Mouse (Mus musculus): ENCODE results near the gene Churc1. TPM values are rescaled to one million over a fixed set of nuclear protein-coding genes. Genes with fewer than 3 reads are reported as not detected.

Gene Churc1
- polyA plus RNA-seq, 2 experiments, result 47.4 to 104 TPM

GRCm38 (mm10) chr12:76774652-76775051 is 9.3 kb downstream of the Churc1 start:
- Histone ChIP-seq H3K9ac (ENCODE audit: low read depth, low read length, severe bottlenecking) (no peak overlapping the region), H3K27me3 (ENCODE audit: control insufficient read depth, insufficient read depth, low read length) (no peaks in the 10 kb centered on the region), H3K9me3 (ENCODE audit: control insufficient read depth, low read length) (no peaks in the 10 kb centered on the region), H3K36me3 (ENCODE audit: control insufficient read depth, insufficient read depth, low read length) (peaks cover 5% of the 10 kb centered on the region), H3K4me1 (ENCODE audit: control insufficient read depth, insufficient read depth, low read length) (no peaks in the 10 kb centered on the region), H3K4me3 (replicated peaks; ENCODE audit: low read length) (no peak overlapping the region), H3K4me2 (replicated peaks; ENCODE audit: low read depth, low read length, severe bottlenecking) (no peak overlapping the region), H3K27ac (replicated peaks; ENCODE audit: low read depth, low read length) (no peak overlapping the region)
- WGBS, result 80% methylated on average over 3 of the region's 3 CpGs
- TF ChIP-seq POLR2A (IDR thresholded peaks at IDR 0.05; ENCODE audit: borderline replicate concordance, extremely low read depth, insufficient read depth, insufficient read length), result no peak
- DNase-seq (ENCODE audit: low spot score) (no peak), ATAC-seq (ENCODE audit: low FRiP score, low read depth) (no peak)

GRCm38 (mm10) chr12:76775132-76775531 is 9.8 kb downstream of the Churc1 start:
- Histone ChIP-seq H3K9ac (ENCODE audit: low read depth, low read length, severe bottlenecking) (no peak overlapping the region), H3K4me1 (ENCODE audit: control insufficient read depth, insufficient read depth, low read length) (no peaks in the 10 kb centered on the region), H3K4me3 (replicated peaks; ENCODE audit: low read length) (no peak overlapping the region), H3K36me3 (ENCODE audit: control insufficient read depth, insufficient read depth, low read length) (peaks cover 5% of the 10 kb centered on the region), H3K9me3 (ENCODE audit: control insufficient read depth, low read length) (no peaks in the 10 kb centered on the region), H3K27me3 (ENCODE audit: control insufficient read depth, insufficient read depth, low read length) (no peaks in the 10 kb centered on the region), H3K4me2 (replicated peaks; ENCODE audit: low read depth, low read length, severe bottlenecking) (no peak overlapping the region), H3K27ac (replicated peaks; ENCODE audit: low read depth, low read length) (no peak overlapping the region)
- DNase-seq (ENCODE audit: low spot score), result no peak
- no peak for TF ChIP-seq POLR2A (IDR thresholded peaks at IDR 0.05; ENCODE audit: borderline replicate concordance, extremely low read depth, insufficient read depth, insufficient read length)
- WGBS, result 40% methylated on average over 4 of the region's 4 CpGs
- no peak for ATAC-seq (ENCODE audit: low FRiP score, low read depth)

DNA sequence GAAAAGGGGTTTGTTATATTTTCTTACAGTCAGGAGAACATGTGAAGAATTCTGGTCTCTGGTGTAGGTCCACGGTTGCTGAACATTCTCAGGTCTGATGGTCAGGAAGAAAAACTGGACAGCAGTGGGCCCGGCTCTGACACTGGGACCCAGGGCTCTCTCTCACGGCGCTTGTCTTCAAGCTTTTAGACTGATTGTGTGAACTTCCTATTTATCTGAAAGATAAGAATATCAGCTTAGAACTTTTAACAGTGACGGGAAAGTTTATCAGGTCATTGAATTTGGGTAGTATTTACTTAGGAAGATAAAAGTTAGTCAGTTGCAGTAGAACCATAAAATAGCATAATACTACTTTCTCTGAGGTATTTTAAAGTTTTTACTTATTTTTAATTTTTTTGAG is 11.6 kb downstream of the Churc1 start:
- H3K4me1 ChIP-seq (ENCODE audit: control insufficient read depth, insufficient read depth, low read length), result no peaks in the 10 kb centered on the region
- no peak overlapping the region for H3K27ac ChIP-seq (replicated peaks; ENCODE audit: low read depth, low read length)
- no peak overlapping the region for H3K9ac ChIP-seq (ENCODE audit: low read depth, low read length, severe bottlenecking)
- TF ChIP-seq POLR2A (IDR thresholded peaks at IDR 0.05; ENCODE audit: borderline replicate concordance, extremely low read depth, insufficient read depth, insufficient read length), result no peak
- peaks cover 5% of the 10 kb centered on the region for H3K36me3 ChIP-seq (ENCODE audit: control insufficient read depth, insufficient read depth, low read length)
- H3K27me3 ChIP-seq (ENCODE audit: control insufficient read depth, insufficient read depth, low read length), result no peaks in the 10 kb centered on the region
- 94% methylated on average over 5 of the region's 5 CpGs for WGBS
- no peaks in the 10 kb centered on the region for H3K9me3 ChIP-seq (ENCODE audit: control insufficient read depth, low read length)
- DNase-seq (ENCODE audit: low spot score), result no peak
- no peak for ATAC-seq (ENCODE audit: low FRiP score, low read depth)
- no peak overlapping the region for H3K4me3 ChIP-seq (replicated peaks; ENCODE audit: low read length)
- no peak overlapping the region for H3K4me2 ChIP-seq (replicated peaks; ENCODE audit: low read depth, low read length, severe bottlenecking)

DNA sequence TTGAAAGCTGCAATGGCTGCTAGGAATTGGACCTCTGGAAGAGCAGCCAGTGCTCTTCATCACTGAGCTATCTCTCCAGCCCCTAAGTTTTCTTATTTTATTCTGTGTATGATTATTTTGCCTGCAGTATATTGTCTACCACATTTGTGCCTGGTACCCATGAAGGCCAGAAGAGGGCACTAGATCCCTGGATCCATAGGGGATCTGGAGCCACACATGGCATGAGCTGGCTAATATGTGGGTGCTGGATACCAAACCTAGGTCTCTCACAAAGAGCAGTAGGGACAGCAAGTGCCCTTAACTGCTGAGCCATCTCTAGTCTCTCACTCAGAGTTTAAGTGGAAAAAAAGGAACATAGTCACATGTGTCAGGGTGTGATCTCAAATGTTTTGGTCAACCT is 12.5 kb downstream of the Churc1 start:
- TF ChIP-seq POLR2A (IDR thresholded peaks at IDR 0.05; ENCODE audit: borderline replicate concordance, extremely low read depth, insufficient read depth, insufficient read length), result no peak
- H3K9ac ChIP-seq (ENCODE audit: low read depth, low read length, severe bottlenecking), result no peak overlapping the region
- no peak overlapping the region for H3K4me2 ChIP-seq (replicated peaks; ENCODE audit: low read depth, low read length, severe bottlenecking)
- no peaks in the 10 kb centered on the region for H3K9me3 ChIP-seq (ENCODE audit: control insufficient read depth, low read length)
- no peak for DNase-seq (ENCODE audit: low spot score)
- no peak overlapping the region for H3K4me3 ChIP-seq (replicated peaks; ENCODE audit: low read length)
- H3K27me3 ChIP-seq (ENCODE audit: control insufficient read depth, insufficient read depth, low read length), result no peaks in the 10 kb centered on the region
- ATAC-seq (ENCODE audit: low FRiP score, low read depth), result no peak
- H3K36me3 ChIP-seq (ENCODE audit: control insufficient read depth, insufficient read depth, low read length), result peaks cover 5% of the 10 kb centered on the region
- no peak overlapping the region for H3K27ac ChIP-seq (replicated peaks; ENCODE audit: low read depth, low read length)
- no peaks in the 10 kb centered on the region for H3K4me1 ChIP-seq (ENCODE audit: control insufficient read depth, insufficient read depth, low read length)

DNA sequence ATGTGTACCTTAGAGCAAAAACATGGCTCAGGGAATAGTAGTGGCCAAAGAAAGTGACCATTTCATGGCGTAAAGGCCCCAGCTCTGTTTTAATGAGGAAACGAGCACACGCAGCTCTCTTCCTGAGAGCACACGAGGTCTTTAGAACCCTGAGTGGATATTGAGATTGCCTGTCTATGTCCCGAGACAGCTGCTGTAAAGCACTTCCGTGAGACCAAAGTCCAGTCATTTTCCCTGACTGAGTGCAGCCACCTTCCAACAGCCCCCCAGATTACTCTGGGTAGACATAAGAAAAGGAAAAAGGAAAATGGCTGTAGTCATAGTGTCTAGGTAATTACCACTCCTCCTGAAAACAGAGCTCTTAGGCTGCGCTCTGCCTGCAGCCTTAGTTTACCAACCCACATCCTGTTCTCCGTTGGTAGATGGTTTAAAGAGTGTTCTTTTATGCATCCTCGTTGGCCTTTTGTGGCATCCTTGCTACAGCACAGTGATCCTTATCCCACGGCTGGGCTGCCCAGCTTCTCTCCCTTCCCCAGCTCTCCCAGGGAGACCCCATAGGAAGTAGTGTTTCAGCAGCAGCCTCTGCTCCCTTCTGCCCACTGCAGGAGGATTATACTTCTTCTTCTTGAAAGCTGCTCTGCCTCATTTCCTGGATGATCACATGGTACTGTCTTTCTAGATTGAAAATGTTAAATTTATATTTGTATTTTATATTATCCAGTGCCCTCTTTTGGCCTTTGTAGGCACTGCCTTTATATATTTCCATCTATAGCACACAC is 13.2 kb downstream of the Churc1 start:
- DNase-seq (ENCODE audit: low spot score), result no peak
- no peak overlapping the region for H3K4me2 ChIP-seq (replicated peaks; ENCODE audit: low read depth, low read length, severe bottlenecking)
- H3K9me3 ChIP-seq (ENCODE audit: control insufficient read depth, low read length), result no peaks in the 10 kb centered on the region

More for the DNA sequence above, 13.2 kb downstream of the Churc1 start:
- Histone ChIP-seq H3K36me3 (ENCODE audit: control insufficient read depth, insufficient read depth, low read length) (peaks cover 5% of the 10 kb centered on the region), H3K27me3 (ENCODE audit: control insufficient read depth, insufficient read depth, low read length) (no peaks in the 10 kb centered on the region), H3K4me1 (ENCODE audit: control insufficient read depth, insufficient read depth, low read length) (no peaks in the 10 kb centered on the region), H3K27ac (replicated peaks; ENCODE audit: low read depth, low read length) (no peak overlapping the region), H3K9ac (ENCODE audit: low read depth, low read length, severe bottlenecking) (no peak overlapping the region), H3K4me3 (replicated peaks; ENCODE audit: low read length) (no peak overlapping the region)
- no peak for TF ChIP-seq POLR2A (IDR thresholded peaks at IDR 0.05; ENCODE audit: borderline replicate concordance, extremely low read depth, insufficient read depth, insufficient read length)
- 78% methylated on average over 10 of the region's 10 CpGs for WGBS
- ATAC-seq (ENCODE audit: low FRiP score, low read depth), result no peak
